Mouse (Mus musculus): ENCODE measurements around the gene Arel1.

Arel1 gene

GRCm38 (mm10) chr12:84948584-84949285, 22.0 kb downstream of the Arel1 start:
- DNase-seq (ENCODE audit: low spot score in 2 of 2) = no peak

GRCm38 (mm10) chr12:84947894-84948583, 22.7 kb downstream of the Arel1 start:
- DNase-seq (ENCODE audit: low spot score in 2 of 2) = no peak

GRCm38 (mm10) chr12:84944813-84945553, 25.7 kb downstream of the Arel1 start:
- DNase-seq (ENCODE audit: low spot score in 2 of 2) = no peak

GRCm38 (mm10) chr12:84944150-84944812, 26.4 kb downstream of the Arel1 start:
- no peak for DNase-seq (ENCODE audit: low spot score in 2 of 2)

- no peak for DNase-seq (ENCODE audit: low spot score in 2 of 2)
Measured at GRCm38 (mm10) chr12:84943006-84943952, 27.4 kb downstream of the Arel1 start.

GRCm38 (mm10) chr12:84941717-84942116, 29.0 kb downstream of the Arel1 start:
- no peak for DNase-seq (ENCODE audit: low spot score in 2 of 2)

- no peak for DNase-seq (ENCODE audit: low spot score in 2 of 2)
Measured at GRCm38 (mm10) chr12:84940343-84940742, 30.4 kb downstream of the Arel1 start.

- DNase-seq (ENCODE audit: low spot score in 2 of 2) = peak in 1 of 2 experiments; percentile 7
Measured at GRCm38 (mm10) chr12:84939117-84939516, 31.6 kb downstream of the Arel1 start.

- no peak for DNase-seq (ENCODE audit: low spot score in 2 of 2)
Measured at GRCm38 (mm10) chr12:84935343-84935742, 35.4 kb downstream of the Arel1 start.

GRCm38 (mm10) chr12:84932210-84932609, 38.5 kb downstream of the Arel1 start:
- DNase-seq (ENCODE audit: low spot score in 2 of 2) = no peak

GRCm38 (mm10) chr12:84926542-84926941, 44.2 kb downstream of the Arel1 start:
- DNase-seq (ENCODE audit: low spot score in 2 of 2) = no peak

- DNase-seq (ENCODE audit: low spot score in 2 of 2) = no peak
Measured at GRCm38 (mm10) chr12:84924324-84924723, 46.4 kb downstream of the Arel1 start.

- no peak for DNase-seq (ENCODE audit: low spot score in 2 of 2)
Measured at GRCm38 (mm10) chr12:84921881-84922419, 48.8 kb downstream of the Arel1 start.

GRCm38 (mm10) chr12:84918809-84919208, 51.9 kb downstream of the Arel1 start:
- no peak for DNase-seq (ENCODE audit: low spot score in 2 of 2)

- DNase-seq (ENCODE audit: low spot score in 2 of 2) = no peak
Measured at GRCm38 (mm10) chr12:84917799-84918198, 52.9 kb downstream of the Arel1 start.

- DNase-seq (ENCODE audit: low spot score in 2 of 2) = no peak
Measured at GRCm38 (mm10) chr12:84914959-84915358, 55.7 kb downstream of the Arel1 start.

GRCm38 (mm10) chr12:84912652-84913104, 58.0 kb downstream of the Arel1 start:
- no peak for DNase-seq (ENCODE audit: low spot score in 2 of 2)

- DNase-seq (ENCODE audit: low spot score in 2 of 2) = no peak
Measured at GRCm38 (mm10) chr12:84911640-84912039, 59.1 kb downstream of the Arel1 start.

- DNase-seq (ENCODE audit: low spot score in 2 of 2) = no peak
Measured at GRCm38 (mm10) chr12:84910066-84910465, 60.6 kb downstream of the Arel1 start.

GRCm38 (mm10) chr12:84907627-84908480, 62.8 kb downstream of the Arel1 start:
- no peak for DNase-seq (ENCODE audit: low spot score in 2 of 2)

Measured in left cerebral cortex, adult 9 months (tissue).